Mouse (Mus musculus): ENCODE measurements at regions not wholly inside any gene's neighbourhood (a gene's known extent, or its start where the extent isn't known, plus 50 kb on each side); places are given as distances from the start of the nearest gene placed in this dataset.

GRCm38 (mm10) chr11:6785471-6785870, 52.0 kb downstream of the Gm11983 start:
- H3K4me1 ChIP-seq (replicated peaks; ENCODE audit: control insufficient read depth, insufficient read depth, low read length): no peaks in the 10 kb centered on the region
- WGBS: 75% methylated on average over 1 of the region's 1 CpGs
- ATAC-seq (ENCODE audit: low read depth): no peak
- H3K27ac ChIP-seq (ENCODE audit: low read length): no peak overlapping the region
- no peak overlapping the region for H3K4me2 ChIP-seq (ENCODE audit: low read depth, low read length)
- no peaks in the 10 kb centered on the region for H3K36me3 ChIP-seq (ENCODE audit: control insufficient read depth, insufficient read depth, low read length)
- H3K9ac ChIP-seq (ENCODE audit: low read length): no peak overlapping the region
- H3K4me3 ChIP-seq (ENCODE audit: low read length): no peak overlapping the region
- no peaks in the 10 kb centered on the region for H3K9me3 ChIP-seq (ENCODE audit: control insufficient read depth, low read length)
- H3K27me3 ChIP-seq (ENCODE audit: control insufficient read depth, insufficient read depth, low read depth, low read length): no peaks in the 10 kb centered on the region

- no peak overlapping the region for H3K9ac ChIP-seq (ENCODE audit: low read length)
- H3K4me3 ChIP-seq (ENCODE audit: low read length): no peak overlapping the region
- no peak for ATAC-seq (ENCODE audit: low read depth)
- H3K4me2 ChIP-seq (ENCODE audit: low read depth, low read length): no peak overlapping the region
- H3K9me3 ChIP-seq (ENCODE audit: control insufficient read depth, low read length): no peaks in the 10 kb centered on the region
- H3K27me3 ChIP-seq (ENCODE audit: control insufficient read depth, insufficient read depth, low read depth, low read length): no peaks in the 10 kb centered on the region
- no peak overlapping the region for H3K27ac ChIP-seq (ENCODE audit: low read length)
- H3K4me1 ChIP-seq (replicated peaks; ENCODE audit: control insufficient read depth, insufficient read depth, low read length): no peaks in the 10 kb centered on the region
- H3K36me3 ChIP-seq (ENCODE audit: control insufficient read depth, insufficient read depth, low read length): no peaks in the 10 kb centered on the region
- 87% methylated on average over 14 of the region's 14 CpGs for WGBS
Observed at GRCm38 (mm10) chr11:6782826-6783225, 54.6 kb downstream of the Gm11983 start.

GRCm38 (mm10) chr11:6779752-6780151, 57.7 kb downstream of the Gm11983 start:
- no peak overlapping the region for H3K9ac ChIP-seq (ENCODE audit: low read length)
- H3K9me3 ChIP-seq (ENCODE audit: control insufficient read depth, low read length): no peaks in the 10 kb centered on the region
- no peaks in the 10 kb centered on the region for H3K4me1 ChIP-seq (replicated peaks; ENCODE audit: control insufficient read depth, insufficient read depth, low read length)
- 70% methylated on average over 5 of the region's 5 CpGs for WGBS
- no peak overlapping the region for H3K4me2 ChIP-seq (ENCODE audit: low read depth, low read length)
- no peaks in the 10 kb centered on the region for H3K36me3 ChIP-seq (ENCODE audit: control insufficient read depth, insufficient read depth, low read length)
- no peak overlapping the region for H3K27ac ChIP-seq (ENCODE audit: low read length)
- H3K4me3 ChIP-seq (ENCODE audit: low read length): no peak overlapping the region
- ATAC-seq (ENCODE audit: low read depth): no peak
- no peaks in the 10 kb centered on the region for H3K27me3 ChIP-seq (ENCODE audit: control insufficient read depth, insufficient read depth, low read depth, low read length)

- Histone ChIP-seq H3K9ac (ENCODE audit: low read length) (no peak overlapping the region), H3K4me2 (ENCODE audit: low read depth, low read length) (no peak overlapping the region), H3K4me3 (ENCODE audit: low read length) (no peak overlapping the region), H3K9me3 (ENCODE audit: control insufficient read depth, low read length) (no peaks in the 10 kb centered on the region), H3K36me3 (ENCODE audit: control insufficient read depth, insufficient read depth, low read length) (no peaks in the 10 kb centered on the region), H3K27ac (ENCODE audit: low read length) (no peak overlapping the region), H3K4me1 (replicated peaks; ENCODE audit: control insufficient read depth, insufficient read depth, low read length) (no peaks in the 10 kb centered on the region), H3K27me3 (ENCODE audit: control insufficient read depth, insufficient read depth, low read depth, low read length) (no peaks in the 10 kb centered on the region)
- WGBS: 57% methylated on average over 10 of the region's 10 CpGs
- no peak for ATAC-seq (ENCODE audit: low read depth)
Observed at GRCm38 (mm10) chr11:6778596-6779360, 58.7 kb downstream of the Gm11983 start.

- Histone ChIP-seq H3K9ac (ENCODE audit: low read length) (no peak overlapping the region), H3K27ac (ENCODE audit: low read length) (no peak overlapping the region), H3K4me2 (ENCODE audit: low read depth, low read length) (no peak overlapping the region), H3K36me3 (ENCODE audit: control insufficient read depth, insufficient read depth, low read length) (no peaks in the 10 kb centered on the region), H3K4me3 (ENCODE audit: low read length) (no peak overlapping the region), H3K9me3 (ENCODE audit: control insufficient read depth, low read length) (no peaks in the 10 kb centered on the region), H3K27me3 (ENCODE audit: control insufficient read depth, insufficient read depth, low read depth, low read length) (no peaks in the 10 kb centered on the region), H3K4me1 (replicated peaks; ENCODE audit: control insufficient read depth, insufficient read depth, low read length) (no peaks in the 10 kb centered on the region)
- ATAC-seq (ENCODE audit: low read depth): no peak
- 86% methylated on average over 1 of the region's 1 CpGs for WGBS
Observed at GRCm38 (mm10) chr11:6777566-6777965, 59.9 kb downstream of the Gm11983 start.

- Histone ChIP-seq H3K4me3 (ENCODE audit: low read length) (no peak overlapping the region), H3K9me3 (ENCODE audit: control insufficient read depth, low read length) (no peaks in the 10 kb centered on the region), H3K9ac (ENCODE audit: low read length) (no peak overlapping the region), H3K27ac (ENCODE audit: low read length) (no peak overlapping the region), H3K4me2 (ENCODE audit: low read depth, low read length) (no peak overlapping the region), H3K4me1 (replicated peaks; ENCODE audit: control insufficient read depth, insufficient read depth, low read length) (no peaks in the 10 kb centered on the region), H3K36me3 (ENCODE audit: control insufficient read depth, insufficient read depth, low read length) (no peaks in the 10 kb centered on the region), H3K27me3 (ENCODE audit: control insufficient read depth, insufficient read depth, low read depth, low read length) (no peaks in the 10 kb centered on the region)
- no peak for ATAC-seq (ENCODE audit: low read depth)
- WGBS: 41% methylated on average over 4 of the region's 4 CpGs
Observed at GRCm38 (mm10) chr11:6774656-6775055, 62.8 kb downstream of the Gm11983 start.

- no peaks in the 10 kb centered on the region for H3K9me3 ChIP-seq (ENCODE audit: control insufficient read depth, low read length)
- no peak overlapping the region for H3K9ac ChIP-seq (ENCODE audit: low read length)
- ATAC-seq (ENCODE audit: low read depth): no peak
- no peaks in the 10 kb centered on the region for H3K36me3 ChIP-seq (ENCODE audit: control insufficient read depth, insufficient read depth, low read length)
- no peaks in the 10 kb centered on the region for H3K4me1 ChIP-seq (replicated peaks; ENCODE audit: control insufficient read depth, insufficient read depth, low read length)
- no peak overlapping the region for H3K4me2 ChIP-seq (ENCODE audit: low read depth, low read length)
- no peaks in the 10 kb centered on the region for H3K27me3 ChIP-seq (ENCODE audit: control insufficient read depth, insufficient read depth, low read depth, low read length)
- 69% methylated on average over 5 of the region's 5 CpGs for WGBS
- no peak overlapping the region for H3K4me3 ChIP-seq (ENCODE audit: low read length)
- H3K27ac ChIP-seq (ENCODE audit: low read length): no peak overlapping the region
Observed at GRCm38 (mm10) chr11:6773951-6774350, 63.5 kb downstream of the Gm11983 start.

GRCm38 (mm10) chr11:6773364-6773763, 64.1 kb downstream of the Gm11983 start:
- H3K9me3 ChIP-seq (ENCODE audit: control insufficient read depth, low read length): no peaks in the 10 kb centered on the region
- WGBS: 0% methylated on average over 1 of the region's 1 CpGs
- no peak overlapping the region for H3K27ac ChIP-seq (ENCODE audit: low read length)
- no peak overlapping the region for H3K4me3 ChIP-seq (ENCODE audit: low read length)
- ATAC-seq (ENCODE audit: low read depth): no peak
- H3K4me1 ChIP-seq (replicated peaks; ENCODE audit: control insufficient read depth, insufficient read depth, low read length): no peaks in the 10 kb centered on the region
- H3K9ac ChIP-seq (ENCODE audit: low read length): no peak overlapping the region
- H3K36me3 ChIP-seq (ENCODE audit: control insufficient read depth, insufficient read depth, low read length): no peaks in the 10 kb centered on the region
- no peak overlapping the region for H3K4me2 ChIP-seq (ENCODE audit: low read depth, low read length)
- no peaks in the 10 kb centered on the region for H3K27me3 ChIP-seq (ENCODE audit: control insufficient read depth, insufficient read depth, low read depth, low read length)

GRCm38 (mm10) chr11:6769437-6769765, 68.1 kb downstream of the Gm11983 start:
- H3K36me3 ChIP-seq (ENCODE audit: control insufficient read depth, insufficient read depth, low read length): no peaks in the 10 kb centered on the region
- WGBS: 69% methylated on average over 7 of the region's 7 CpGs
- ATAC-seq (ENCODE audit: low read depth): no peak
- H3K27me3 ChIP-seq (ENCODE audit: control insufficient read depth, insufficient read depth, low read depth, low read length): no peaks in the 10 kb centered on the region
- H3K4me3 ChIP-seq (ENCODE audit: low read length): no peak overlapping the region
- H3K9me3 ChIP-seq (ENCODE audit: control insufficient read depth, low read length): no peaks in the 10 kb centered on the region
- no peak overlapping the region for H3K9ac ChIP-seq (ENCODE audit: low read length)
- no peak overlapping the region for H3K4me2 ChIP-seq (ENCODE audit: low read depth, low read length)
- H3K27ac ChIP-seq (ENCODE audit: low read length): no peak overlapping the region
- H3K4me1 ChIP-seq (replicated peaks; ENCODE audit: control insufficient read depth, insufficient read depth, low read length): no peaks in the 10 kb centered on the region

Measured in lung, embryonic 16.5 days (tissue).